Mouse (Mus musculus) stomach, embryonic 16.5 days (tissue): ENCODE results near the gene Oas3. TPM values are rescaled to one million over a fixed set of nuclear protein-coding genes. Genes with fewer than 3 reads are reported as not detected.

Source experiments
- ATAC-seq: fragments of 200-750 bp; cut with Nextera tagmentation; 2 replicates; pipeline ENCODE4 v1.8.0; 2017; ENCODE audit warnings: moderate number of reproducible peaks, moderate TSS enrichment; ENCODE audit not compliant: insufficient read depth, low FRiP score
- H3K27ac ChIP-seq: fragments of 300-500 bp; sonication (generic); 2 replicates; pipeline ENCODE4 v1.5.1; 2014; ENCODE audit warnings: low read length
- H3K27me3 ChIP-seq: fragments of 300-500 bp; sonication (generic); 2 replicates; pipeline ENCODE4 v1.6.1; 2014; ENCODE audit warnings: low read length, control low read depth, mixed read lengths; ENCODE audit not compliant: control insufficient read depth, insufficient read depth
- H3K36me3 ChIP-seq: fragments of 300-500 bp; sonication (generic); 2 replicates; pipeline ENCODE4 v1.6.1; 2014; ENCODE audit warnings: low read length; ENCODE audit not compliant: control insufficient read depth, insufficient read depth
- H3K4me1 ChIP-seq: fragments of 300-500 bp; sonication (generic); 2 replicates; pipeline ENCODE4 v1.6.1; 2014; ENCODE audit warnings: low read length, control low read depth, mixed read lengths; ENCODE audit not compliant: control insufficient read depth, insufficient read depth
- H3K4me2 ChIP-seq: fragments of 300-500 bp; sonication (generic); 2 replicates; pipeline ENCODE4 v1.6.1; 2014; ENCODE audit warnings: low read depth, low read length, mixed read lengths
- H3K4me3 ChIP-seq: fragments of 300-500 bp; sonication (generic); replicated peaks from 2 replicates; pipeline ENCODE4 v1.5.1; 2014; ENCODE audit warnings: mild to moderate bottlenecking, low read length
- H3K9ac ChIP-seq: fragments of 300-500 bp; sonication (generic); 2 replicates; pipeline ENCODE4 v1.6.1; 2014; ENCODE audit warnings: low read length
- H3K9me3 ChIP-seq: fragments of 300-500 bp; sonication (generic); replicated peaks from 2 replicates; pipeline ENCODE4 v1.6.1; 2016; ENCODE audit warnings: low read length, control low read depth; ENCODE audit not compliant: control insufficient read depth
- WGBS: fragments of 180-500 bp; shearing (Covaris S2); extraction: QIAGEN DNeasy Blood & Tissue Kit; methylation state at CpG from one replicate; pipeline ENCODE4 v1.1.7; 2014; 5-methylcytosine and 5-hydroxymethylcytosine counted together
- polyA plus RNA-seq: library from polyadenylated mRNA; unstranded; fragments of >200 nt; fragmentation: Nextera tagmentation; extraction: Ambion mirVana; gene quantifications from 2 replicates; pipeline ENCODE4 v1.2.1, GENCODE M21; 2015

Oas3 gene
- polyA plus RNA-seq, 1 experiment from 2014 or later, result 0.18 TPM

- Histone ChIP-seq H3K9ac (no peak overlapping the region), H3K4me1 (0 out of 2 replicates have a peak, but pooled peaks cover 5% of the 10 kb centered on the region), H3K4me3 (no peak overlapping the region), H3K9me3 (no peaks in the 10 kb centered on the region), H3K27me3 (0 out of 2 replicates have a peak, but pooled peaks cover 6% of the 10 kb centered on the region), H3K27ac (no peak overlapping the region), H3K4me2 (no peak overlapping the region), H3K36me3 (no peaks in the 10 kb centered on the region)
- 80% methylated on average over 3 of the region's 3 CpGs for WGBS
- ATAC-seq, result no peak
These were observed 73.8 kb downstream of the Oas3 start for GRCm38 (mm10) chr5:120703660-120704059.

Other genes starting within 250 kb of the Oas3 start
- 21.5 and 23.8 TPM in 2 replicates for gene Tpcn1, start 189.0 kb downstream of the Oas3 start, polyA plus RNA-seq
- 0.34 and 0.67 TPM in 2 replicates for gene Iqcd, start 188.6 kb downstream of the Oas3 start, polyA plus RNA-seq
- gene Rita1, start 165.1 kb downstream of the Oas3 start, polyA plus RNA-seq, result 13.4 and 13.5 TPM in 2 replicates
- gene Ddx54, start 164.9 kb downstream of the Oas3 start, polyA plus RNA-seq, result 41.9 and 45.6 TPM in 2 replicates
- not detected in 2 replicates for gene Cfap73, start 143.4 kb downstream of the Oas3 start, polyA plus RNA-seq
- gene Rasal1, start 128.8 kb downstream of the Oas3 start, polyA plus RNA-seq, result 0.40 and 0.72 TPM in 2 replicates
- gene Dtx1, start 65.7 kb downstream of the Oas3 start, polyA plus RNA-seq, result 2.3 and 3.6 TPM in 2 replicates
- gene Oas2, start 27.8 kb downstream of the Oas3 start, polyA plus RNA-seq, result 0.32 and 0.62 TPM in 2 replicates
- not detected in 2 replicates for gene Oas1e, start 17.9 kb upstream of the Oas3 start, polyA plus RNA-seq
- 0.65 and 1.0 TPM in 2 replicates for gene Oas1c, start 34.9 kb upstream of the Oas3 start, polyA plus RNA-seq
- gene Oas1f, start 69.7 kb upstream of the Oas3 start, polyA plus RNA-seq, result not detected in 2 replicates
- not detected in 2 replicates for gene Oas1h, start 83.8 kb upstream of the Oas3 start, polyA plus RNA-seq
- gene Oas1g, start 110.0 kb upstream of the Oas3 start, polyA plus RNA-seq, result 1.0 and 1.1 TPM in 2 replicates
- 2.4 and 3.0 TPM in 2 replicates for gene Oas1a, start 129.9 kb upstream of the Oas3 start, polyA plus RNA-seq
- not detected in 2 replicates for gene Oas1d, start 136.9 kb upstream of the Oas3 start, polyA plus RNA-seq
- gene Rph3a, start 232.4 kb upstream of the Oas3 start, polyA plus RNA-seq, result 0.06 and 0.26 TPM in 2 replicates